In the genomic region with DNA sequence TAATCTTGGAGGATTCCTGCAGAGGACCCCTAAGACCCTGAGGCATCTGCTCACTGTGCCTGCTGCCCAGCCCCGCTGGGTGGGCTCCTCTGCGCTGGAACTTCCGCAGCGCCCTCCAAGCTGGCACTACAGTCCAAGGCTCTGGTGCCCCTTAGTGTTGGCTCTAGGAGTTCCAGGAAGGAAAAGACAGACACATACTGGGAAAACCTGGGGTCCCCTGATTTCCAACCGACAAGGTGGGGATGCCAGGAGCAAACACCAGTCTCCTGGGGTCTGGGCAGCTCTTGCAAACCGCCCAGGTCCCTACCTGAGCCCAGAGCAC, we compare ENCODE assay signal across 7 mouse cellular contexts. TPM values are rescaled to one million over a fixed set of nuclear protein-coding genes. Genes with fewer than 3 reads are reported as not detected.
DNase-seq lines count a peak whose midpoint lies in the region; ATAC-seq and TF ChIP-seq lines count a peak whose summit lies in the region.

No protein-coding gene starts in this region.

- peak; percentile 46 for DNase-seq in brain, embryonic 18.5 days (ENCODE audit: low read depth, low spot score)
- peak; percentile 56 to 61 for DNase-seq in cerebellum, adult 18-20 months
- DNase-seq in frontal cortex, postnatal 10 days (ENCODE audit: low spot score in 2 of 2): peak; percentile 23 to 53
- DNase-seq in left cerebral cortex, adult 2 months (ENCODE audit: extremely low spot score in 1 of 2, low spot score in 2 of 2): peak; percentile 33 to 39
- no peak for DNase-seq in thymus, postnatal 36 days

- peak; percentile 91 for ATAC-seq in neural tube, embryonic 15.5 days (ENCODE audit: low FRiP score)
- ATAC-seq in activated CD4-positive, CD25-positive, alpha-beta regulatory T cell, adult 4 months: no peak

- H3K9me3 ChIP-seq in neural tube, embryonic 15.5 days (replicated peaks): no peaks in the 10 kb centered on the region

- H3K4me1 ChIP-seq in neural tube, embryonic 15.5 days: peaks cover 20% of the 10 kb centered on the region

- peak; percentile 56 for TF ChIP-seq CTCF in left cerebral cortex, adult 2 months (IDR thresholded peaks at IDR 0.05)

- WGBS in neural tube, embryonic 15.5 days: 3% methylated on average over 6 of the region's 6 CpGs

- peaks cover 3% of the 10 kb centered on the region; the same call in 1 of the 2 replicates for H3K27me3 ChIP-seq in neural tube, embryonic 15.5 days (replicated peaks)

- H3K4me3 ChIP-seq in left cerebral cortex, adult 2 months: peak overlapping the region; percentile 78
- peak overlapping the region; percentile 75 for H3K4me3 ChIP-seq in neural tube, embryonic 15.5 days (replicated peaks)

- peak overlapping the region; percentile 91 for H3K4me2 ChIP-seq in neural tube, embryonic 15.5 days

- no peaks in the 10 kb centered on the region for H3K36me3 ChIP-seq in neural tube, embryonic 15.5 days

- H3K9ac ChIP-seq in neural tube, embryonic 15.5 days (replicated peaks): peak overlapping the region; percentile 79

- intact Hi-C loops in left cerebral cortex, adult 2 months (cut with DNase I): loop anchor here (2.0 to 5.0 kb wide), 4 partner anchors 38 to 546 kb away; no protein-coding TSS in a partner anchor

- H3K27ac ChIP-seq in left cerebral cortex, adult 2 months: peak overlapping the region; percentile 94; the same call in 1 of the 2 replicates
- peak overlapping the region; percentile 91 for H3K27ac ChIP-seq in neural tube, embryonic 15.5 days (replicated peaks)

RNA-seq across cellular contexts. Expression of a gene that starts 1.5 kb away (rescaled TPM):
- 100 to 1,000 TPM; 118 to 119 TPM for total RNA-seq in left cerebral cortex, adult 2 months (2021)
- polyA plus RNA-seq in neural tube, embryonic 15.5 days (2015; fragmentation: Nextera tagmentation; extraction: Ambion mirVana): 22.1 and 28.8 TPM in 2 replicates
- under 1 TPM in 1 of 2 experiments, not detected in 1; 0.30 TPM for polyA plus RNA-seq in activated CD4-positive, CD25-positive, alpha-beta regulatory T cell, adult 4 months (2017; shearing (Covaris generic))

Comparison
In these comparisons a context has a peak if more than half of its experiments do, and no peak if none do; other contexts are left out.
1. DNase-seq: peak in brain, embryonic 18.5 days (single experiment), cerebellum, adult 18-20 months (2 of 2), frontal cortex, postnatal 10 days (2 of 2) and left cerebral cortex, adult 2 months (2 of 2); none in thymus, postnatal 36 days (0 of 2).
2. RNA of a gene that starts 1.5 kb away (polyA plus RNA-seq): 22.1 to 28.8 TPM in neural tube, embryonic 15.5 days; 0.30 TPM in activated CD4-positive, CD25-positive, alpha-beta regulatory T cell, adult 4 months; every median in the first group is over 10 times any median in the second.